Mouse (Mus musculus) cerebellum, postnatal 14 days (tissue): ENCODE measurements around the gene Gm33543.

Experiments
- DNase-seq, 2 experiments: peaks; one replicate each; pipeline ENCODE4 v3.0.0; 2021; ENCODE audit warnings: mixed read lengths in 2 of 2

The Gm33543 gene

GRCm38 (mm10) chr10:95777701-95778320 lies 64.9 kb downstream of the Gm33543 start:
- no peak for DNase-seq

- DNase-seq: no peak
Observed at GRCm38 (mm10) chr10:95777071-95777470, 65.7 kb downstream of the Gm33543 start.

GRCm38 (mm10) chr10:95774856-95775255 lies 67.9 kb downstream of the Gm33543 start:
- no peak for DNase-seq

GRCm38 (mm10) chr10:95774001-95774628 lies 68.6 kb downstream of the Gm33543 start:
- no peak for DNase-seq
